Mouse (Mus musculus) MEL (cell line): ENCODE data around the gene Abhd10. TPM values are rescaled to one million over a fixed set of nuclear protein-coding genes. Genes with fewer than 3 reads are reported as not detected.

Source experiments
- DNase-seq: peaks from one replicate; pipeline ENCODE4 v3.0.0; 2011; ENCODE audit warnings: low read depth, low spot score
- H3K27ac ChIP-seq: 2 replicates; pipeline ENCODE4 v1.5.1; 2012; ENCODE audit warnings: low read depth, mild to moderate bottlenecking, control low read depth, low read length, moderate library complexity; ENCODE audit not compliant: control insufficient read depth
- H3K27me3 ChIP-seq, 2 experiments: fragments of 150-350 bp in 1 of 2; sonication (generic) in 1 of 2; 2 replicates each; pipeline ENCODE4 v1.6.1; 2012; ENCODE audit warnings: low read length in 2 of 2, mild to moderate bottlenecking in 2 of 2, improper control_type of control experiment in 1 of 2, moderate library complexity in 1 of 2; ENCODE audit not compliant: insufficient read depth in 2 of 2, control insufficient read depth in 1 of 2
- H3K36me3 ChIP-seq, 2 experiments: 2 replicates each; pipeline ENCODE4 v1.6.1; 2012 to 2014; ENCODE audit warnings: low read length in 2 of 2, improper control_type of control experiment in 1 of 2, inconsistent platforms in 1 of 2, mild to moderate bottlenecking in 1 of 2; ENCODE audit not compliant: insufficient read depth in 2 of 2, control insufficient read depth in 1 of 2
- H3K4me1 ChIP-seq, 2 experiments: fragments of 150-350 bp in 1 of 2; sonication (generic) in 1 of 2; 2 replicates each; pipeline ENCODE4 v1.6.1; 2012; ENCODE audit warnings: low read length in 2 of 2, improper control_type of control experiment in 1 of 2, mild to moderate bottlenecking in 1 of 2; ENCODE audit not compliant: insufficient read depth in 2 of 2, control insufficient read depth in 1 of 2
- H3K4me3 ChIP-seq, 2 experiments: fragments of 150-350 bp in 1 of 2; sonication (generic) in 1 of 2; 2 replicates each; pipeline ENCODE4 v1.5.1; 2012; ENCODE audit warnings: low read depth in 2 of 2, low read length in 2 of 2, mild to moderate bottlenecking in 2 of 2, moderate library complexity in 2 of 2, control low read depth in 1 of 2, improper control_type of control experiment in 1 of 2; ENCODE audit not compliant: control insufficient read depth in 1 of 2, insufficient read depth in 1 of 2
- H3K79me2 ChIP-seq: 2 replicates; pipeline ENCODE4 v1.6.1; 2012; ENCODE audit warnings: mild to moderate bottlenecking, low read length, moderate library complexity; ENCODE audit not compliant: control insufficient read depth, poor library complexity, insufficient read depth
- H3K9ac ChIP-seq: 2 replicates; pipeline ENCODE4 v1.6.1; 2012; ENCODE audit warnings: low read depth, mild to moderate bottlenecking, control low read depth, low read length, moderate library complexity; ENCODE audit not compliant: control insufficient read depth, poor library complexity, severe bottlenecking
- H3K9me3 ChIP-seq: fragments of 150-350 bp; sonication (generic); replicated peaks from 2 replicates; pipeline ENCODE4 v1.6.1; 2012; ENCODE audit warnings: mild to moderate bottlenecking, low read length, improper control_type of control experiment, moderate library complexity; ENCODE audit not compliant: insufficient read depth
- BHLHE40 ChIP-seq: IDR thresholded peaks from 2 replicates; pipeline ENCODE4 v1.6.1; 2012; ENCODE audit warnings: low read depth, mild to moderate bottlenecking, inconsistent platforms, low read length, improper control_type of control experiment, borderline replicate concordance
- CHD2 ChIP-seq: IDR thresholded peaks from 2 replicates; pipeline ENCODE4 v1.6.1; 2011; ENCODE audit warnings: low read length, improper control_type of control experiment
- CTCF ChIP-seq, 3 experiments: IDR thresholded peaks in 2 of 3; conservative IDR thresholded peaks in 1 of 3; 2 replicates each; pipeline ENCODE4 v1.5.1; 2011 to 2012; ENCODE audit warnings: low read length in 3 of 3, low read depth in 2 of 3, mild to moderate bottlenecking in 2 of 3, improper control_type of control experiment in 1 of 3, inconsistent platforms in 1 of 3, mixed read lengths in 1 of 3, moderate library complexity in 1 of 3; ENCODE audit not compliant: control insufficient read depth in 1 of 3, insufficient read depth in 1 of 3, poor library complexity in 1 of 3, severe bottlenecking in 1 of 3
- E2F4 ChIP-seq: IDR thresholded peaks from 2 replicates; pipeline ENCODE4 v1.6.1; 2011; ENCODE audit warnings: low read depth, low read length, improper control_type of control experiment, borderline replicate concordance
- EP300 ChIP-seq, 2 experiments: IDR thresholded peaks; 2 replicates each; pipeline ENCODE4 v1.6.1; 2011; ENCODE audit warnings: improper control_type of control experiment in 2 of 2, low read length in 2 of 2, low read depth in 1 of 2, mild to moderate bottlenecking in 1 of 2
- GATA1 ChIP-seq: IDR thresholded peaks from 2 replicates; pipeline ENCODE4 v1.6.1; 2011; ENCODE audit warnings: low read depth, low read length, improper control_type of control experiment
- JUND ChIP-seq: IDR thresholded peaks from 2 replicates; pipeline ENCODE4 v1.6.1; 2011; ENCODE audit warnings: low read depth, mild to moderate bottlenecking, improper control_type of control experiment, low read length
- MAFK ChIP-seq: IDR thresholded peaks from 2 replicates; pipeline ENCODE4 v1.6.1; 2011; ENCODE audit warnings: low read depth, mild to moderate bottlenecking, low read length, improper control_type of control experiment, borderline replicate concordance
- MAX ChIP-seq: IDR thresholded peaks from 2 replicates; pipeline ENCODE4 v1.6.1; 2011; ENCODE audit warnings: low read length, improper control_type of control experiment
- MYB ChIP-seq: IDR thresholded peaks from 2 replicates; pipeline ENCODE4 v1.6.1; 2011; ENCODE audit warnings: mild to moderate bottlenecking, low read depth, low read length, improper control_type of control experiment
- NRF1 ChIP-seq: IDR thresholded peaks from 2 replicates; pipeline ENCODE4 v1.6.1; 2014; ENCODE audit warnings: low read depth, mild to moderate bottlenecking, inconsistent platforms, low read length, improper control_type of control experiment, moderate library complexity; ENCODE audit not compliant: poor library complexity, insufficient read depth, severe bottlenecking
- POLR2A ChIP-seq, 2 experiments: IDR thresholded peaks; 2 replicates each; pipeline ENCODE4 v1.6.1; 2011 to 2012; ENCODE audit warnings: low read length in 2 of 2, mild to moderate bottlenecking in 2 of 2, control low read depth in 1 of 2, improper control_type of control experiment in 1 of 2, low read depth in 1 of 2, moderate library complexity in 1 of 2; ENCODE audit not compliant: control insufficient read depth in 1 of 2, insufficient read depth in 1 of 2, poor library complexity in 1 of 2
- POLR2AphosphoS2 ChIP-seq: IDR thresholded peaks from 2 replicates; pipeline ENCODE4 v1.6.1; 2011; ENCODE audit warnings: low read length, improper control_type of control experiment
- RAD21 ChIP-seq: IDR thresholded peaks from 2 replicates; pipeline ENCODE4 v1.6.1; 2011; ENCODE audit warnings: mild to moderate bottlenecking, low read depth, low read length, improper control_type of control experiment
- SMC3 ChIP-seq: IDR thresholded peaks from 2 replicates; pipeline ENCODE4 v1.6.1; 2011; ENCODE audit warnings: low read depth, low read length, improper control_type of control experiment
- TBP ChIP-seq: IDR thresholded peaks from 2 replicates; pipeline ENCODE4 v1.8.0; 2011; ENCODE audit warnings: low read depth, low read length, improper control_type of control experiment
- TCF12 ChIP-seq: IDR thresholded peaks from 2 replicates; pipeline ENCODE4 v1.6.1; 2014; ENCODE audit warnings: low read depth, mild to moderate bottlenecking, inconsistent platforms, low read length, improper control_type of control experiment, moderate library complexity
- UBTF ChIP-seq: IDR thresholded peaks from 2 replicates; pipeline ENCODE4 v1.6.1; 2012; ENCODE audit warnings: low read depth, mild to moderate bottlenecking, inconsistent platforms, low read length, improper control_type of control experiment, moderate library complexity, borderline replicate concordance; ENCODE audit not compliant: insufficient read depth
- USF1 ChIP-seq: IDR thresholded peaks from 2 replicates; pipeline ENCODE4 v1.6.1; 2014; ENCODE audit warnings: low read depth, mild to moderate bottlenecking, inconsistent platforms, low read length, improper control_type of control experiment, moderate library complexity
- ZC3H11A ChIP-seq: IDR thresholded peaks from 2 replicates; pipeline ENCODE4 v1.6.1; 2012; ENCODE audit warnings: low read depth, mild to moderate bottlenecking, inconsistent platforms, low read length, improper control_type of control experiment
- ZKSCAN1 ChIP-seq: IDR thresholded peaks from 2 replicates; pipeline ENCODE4 v1.6.1; 2012; ENCODE audit warnings: low read depth, mild to moderate bottlenecking, inconsistent platforms, low read length, improper control_type of control experiment, moderate library complexity
- ZNF384 ChIP-seq: IDR thresholded peaks from 2 replicates; pipeline ENCODE4 v1.6.1; 2012; ENCODE audit warnings: low read depth, mild to moderate bottlenecking, inconsistent platforms, low read length, improper control_type of control experiment
- polyA plus RNA-seq, 2 experiments: library from polyadenylated mRNA; stranded (reverse) in 1 of 2; unstranded in 1 of 2; fragments of >175 nt in 1 of 2; fragments of >200 nt in 1 of 2; gene quantifications; 2 replicates each; pipeline versions ENCODE4 v1.2.1 to v1.2.4; 2012; ENCODE audit warnings: low replicate concordance in 2 of 2, low read depth in 1 of 2; ENCODE audit not compliant: insufficient read length in 2 of 2, insufficient read depth in 1 of 2, missing spikeins in 1 of 2
- total RNA-seq: library from RNA; depleted of rRNA; stranded (reverse); fragments of 300-350 nt; gene quantifications from 2 replicates; pipeline ENCODE4 v1.2.3, GENCODE M21; 2012; rRNA removed

Abhd10 gene
- total and polyA plus RNA-seq, 3 experiments = 9.5 to 11.1 TPM; not detected in 1

GRCm38 (mm10) chr16:45685295-45685694 lies 57.5 kb downstream of the Abhd10 start:
- H3K4me1 ChIP-seq = no peaks in the 10 kb centered on the region
- TF ChIP-seq USF1 = no peak
- TF ChIP-seq, all 39 proteins: peak for 0
- H3K79me2 ChIP-seq = no peaks in the 10 kb centered on the region
- H3K9ac ChIP-seq = no peak overlapping the region
- no peaks in the 10 kb centered on the region for H3K9me3 ChIP-seq
- no peak overlapping the region for H3K27ac ChIP-seq
- no peak overlapping the region for H3K4me3 ChIP-seq
- no peak for DNase-seq
- peaks cover 0 to 1% of the 10 kb centered on the region in 2 experiments; a peak in 2 of 4 replicates for H3K27me3 ChIP-seq
- no peaks in the 10 kb centered on the region for H3K36me3 ChIP-seq

- no peaks in the 10 kb centered on the region for H3K36me3 ChIP-seq
- H3K79me2 ChIP-seq = no peaks in the 10 kb centered on the region
- H3K9ac ChIP-seq = no peak overlapping the region
- DNase-seq = peak; percentile 58
- H3K27me3 ChIP-seq = no peaks in the 10 kb centered on the region; a peak in 1 of 4 replicates
- H3K4me3 ChIP-seq = peak overlapping the region in 1 of 2 experiments; percentile 59; a peak in 2 of 4 replicates
- H3K4me1 ChIP-seq = no peaks in the 10 kb centered on the region
- no peak overlapping the region for H3K27ac ChIP-seq
- TF ChIP-seq CHD2 (no peak), POLR2A (IDR thresholded peaks at IDR 0.05; ENCODE audit: control insufficient read depth in 1 of 2, insufficient read depth in 1 of 2, low read depth in 1 of 2, low read length in 2 of 2, poor library complexity in 1 of 2) (no peak), NRF1 (no peak), E2F4 (no peak), SMC3 (peak; percentile 73), TBP (no peak), ZC3H11A (peak; percentile 60; the same call in 1 of the 2 replicates), RAD21 (peak; percentile 74), UBTF (no peak), MAFK (no peak), BHLHE40 (no peak), POLR2AphosphoS2 (no peak), USF1 (peak; percentile 51; the same call in 1 of the 2 replicates), ZKSCAN1 (no peak), EP300 (IDR thresholded peaks at IDR 0.05; ENCODE audit: low read depth in 1 of 2, low read length in 2 of 2) (no peak), MYB (no peak), JUND (no peak), TCF12 (no peak), GATA1 (0 out of 2 replicates have a peak, but pooled peaks have one; percentile 24), ZNF384 (peak; percentile 74), CTCF (IDR thresholded peaks at IDR 0.05 in 2 of 3, conservative IDR thresholded peaks at IDR 0.05 in 1 of 3; ENCODE audit: control insufficient read depth in 1 of 3, insufficient read depth in 1 of 3, low read depth in 2 of 3, low read length in 3 of 3, poor library complexity in 1 of 3, severe bottlenecking in 1 of 3) (peak; percentile 53 to 77 (median 74)), MAX (no peak)
- no peaks in the 10 kb centered on the region for H3K9me3 ChIP-seq
Observed at GRCm38 (mm10) chr16:45684815-45685214, 57.9 kb downstream of the Abhd10 start.

Other genes with a start within 250 kb of the Abhd10 start
- not detected in 2 replicates for gene Gm609, start 250.0 kb downstream of the Abhd10 start, total RNA-seq
- under 1 TPM in 1 of 2 experiments, not detected in 1; 0.03 TPM for gene Gm609, start 250.0 kb downstream of the Abhd10 start, polyA plus RNA-seq
- not detected in 2 replicates for gene Gm17783, start 210.9 kb downstream of the Abhd10 start, total RNA-seq
- not detected for gene Gm17783, start 210.9 kb downstream of the Abhd10 start, polyA plus RNA-seq
- gene Slc9c1, start 207.6 kb downstream of the Abhd10 start, total RNA-seq = not detected in 2 replicates
- gene Slc9c1, start 207.6 kb downstream of the Abhd10 start, polyA plus RNA-seq = not detected
- gene Gcsam, start 132.6 kb downstream of the Abhd10 start, total RNA-seq = not detected in 2 replicates
- gene Gcsam, start 132.6 kb downstream of the Abhd10 start, polyA plus RNA-seq = not detected
- not detected in 2 replicates for gene BC016579, start 88.9 kb downstream of the Abhd10 start, total RNA-seq
- not detected for gene BC016579, start 88.9 kb downstream of the Abhd10 start, polyA plus RNA-seq
- 0.04 TPM in 1 of 2 replicates, not detected in the other for gene Tmprss7, start 49.3 kb downstream of the Abhd10 start, total RNA-seq
- gene Tmprss7, start 49.3 kb downstream of the Abhd10 start, polyA plus RNA-seq = under 1 TPM in 1 of 2 experiments, not detected in 1; 0.04 TPM
- gene Tagln3, start 18.3 kb downstream of the Abhd10 start, total RNA-seq = not detected in 2 replicates
- gene Tagln3, start 18.3 kb downstream of the Abhd10 start, polyA plus RNA-seq = not detected
- not detected in 2 replicates for gene Phldb2, start 210.6 kb upstream of the Abhd10 start, total RNA-seq
- not detected for gene Phldb2, start 210.6 kb upstream of the Abhd10 start, polyA plus RNA-seq